Mouse (Mus musculus): Measurements from ENCODE around the gene Rora. TPM values are rescaled to one million over a fixed set of nuclear protein-coding genes. Genes with fewer than 3 reads are reported as not detected.

Gene Rora
- 3.7 TPM in 2 replicates for polyA plus RNA-seq (2012; rRNA removed)

GRCm38 (mm10) chr9:68653211-68654038 is at the start of gene Rora:
Gene Rora (plus strand): TSS chr9:68653786.

GRCm38 (mm10) chr9:69397760-69398452 is 744.3 kb downstream of the Rora start, which contains the start of gene Ice2:
Gene Ice2 (plus strand): TSS chr9:69397906.

Measured in central nervous system, embryonic 11.5 days (tissue).